Mouse (Mus musculus) ES-Bruce4 (cell line): ENCODE results near the gene Ccdc62. TPM values are rescaled to one million over a fixed set of nuclear protein-coding genes. Genes with fewer than 3 reads are reported as not detected.

Experiments used
- H3K27ac ChIP-seq: 2 replicates; pipeline ENCODE4 v1.5.1; 2012; ENCODE audit warnings: low read length, inconsistent platforms; ENCODE audit not compliant: insufficient read depth
- H3K27me3 ChIP-seq: 2 replicates; pipeline ENCODE4 v1.6.1; 2012; ENCODE audit warnings: mild to moderate bottlenecking, low read length, inconsistent platforms; ENCODE audit not compliant: control insufficient read depth, poor library complexity, insufficient read depth, severe bottlenecking
- H3K36me3 ChIP-seq: 2 replicates; pipeline ENCODE4 v1.6.1; 2012; ENCODE audit warnings: inconsistent platforms, mild to moderate bottlenecking, low read length, moderate library complexity; ENCODE audit not compliant: control insufficient read depth, poor library complexity, insufficient read depth, severe bottlenecking
- H3K4me1 ChIP-seq: one replicate; pipeline ENCODE4 v1.8.1; 2011; ENCODE audit warnings: low read length; ENCODE audit not compliant: control insufficient read depth, insufficient read depth
- H3K4me3 ChIP-seq: 2 replicates; pipeline ENCODE4 v1.5.1; 2011; ENCODE audit warnings: low read depth, mild to moderate bottlenecking, low read length
- H3K9ac ChIP-seq: 2 replicates; pipeline ENCODE4 v1.6.1; 2012; ENCODE audit warnings: low read depth, mild to moderate bottlenecking, inconsistent platforms; ENCODE audit not compliant: poor library complexity, severe bottlenecking
- H3K9me3 ChIP-seq: replicated peaks from 2 replicates; pipeline ENCODE4 v1.6.1; 2012; ENCODE audit warnings: mild to moderate bottlenecking, low read length, inconsistent platforms; ENCODE audit not compliant: control insufficient read depth, poor library complexity, insufficient read depth, severe bottlenecking
- CTCF ChIP-seq: IDR thresholded peaks from one replicate; pipeline ENCODE4 v1.8.1; 2011; ENCODE audit warnings: low read depth, low read length
- EP300 ChIP-seq: IDR thresholded peaks from 2 replicates; pipeline ENCODE4 v1.6.1; 2011; ENCODE audit warnings: low read depth, low read length; ENCODE audit not compliant: insufficient read depth
- POLR2A ChIP-seq: IDR thresholded peaks from one replicate; pipeline ENCODE4 v1.8.1; 2011; ENCODE audit warnings: low read length; ENCODE audit not compliant: insufficient read depth
- polyA plus RNA-seq: library from polyadenylated mRNA; stranded (reverse); fragments of >200 nt; gene quantifications from 2 replicates; pipeline ENCODE4 v1.2.4, GENCODE M21; 2011; ENCODE audit warnings: low read depth; ENCODE audit not compliant: missing spikeins, insufficient read depth, insufficient read length

The Ccdc62 gene
- polyA plus RNA-seq, 1 experiment = 5.4 TPM

DNA sequence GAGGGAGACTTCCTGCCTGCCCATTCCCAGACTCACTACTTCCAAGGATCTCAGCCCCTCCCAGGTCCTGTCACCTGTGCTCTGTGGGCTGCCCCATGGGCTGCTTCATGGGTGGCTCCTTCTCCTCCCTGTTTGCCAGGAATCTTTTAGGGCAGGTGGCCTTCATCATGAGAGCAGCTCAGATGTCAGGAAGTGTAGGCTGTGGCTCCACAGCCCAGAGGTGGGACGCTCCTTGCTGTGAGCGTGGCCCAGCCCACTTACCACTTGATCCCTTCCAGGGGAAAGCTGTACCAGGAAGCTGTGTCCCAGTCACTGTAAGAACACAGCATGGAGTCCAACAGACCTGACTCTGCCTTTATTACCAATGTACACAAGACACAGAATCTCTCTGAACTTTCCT lies 56.4 kb downstream of the Ccdc62 start:
- no peak for TF ChIP-seq POLR2A
- TF ChIP-seq EP300 = no peak
- TF ChIP-seq CTCF = no peak
- H3K4me3 ChIP-seq = no peak overlapping the region
- H3K4me1 ChIP-seq = no peaks in the 10 kb centered on the region
- no peaks in the 10 kb centered on the region for H3K9me3 ChIP-seq
- no peak overlapping the region for H3K27ac ChIP-seq
- H3K36me3 ChIP-seq = no peaks in the 10 kb centered on the region
- no peak overlapping the region for H3K9ac ChIP-seq
- H3K27me3 ChIP-seq = no peaks in the 10 kb centered on the region

DNA sequence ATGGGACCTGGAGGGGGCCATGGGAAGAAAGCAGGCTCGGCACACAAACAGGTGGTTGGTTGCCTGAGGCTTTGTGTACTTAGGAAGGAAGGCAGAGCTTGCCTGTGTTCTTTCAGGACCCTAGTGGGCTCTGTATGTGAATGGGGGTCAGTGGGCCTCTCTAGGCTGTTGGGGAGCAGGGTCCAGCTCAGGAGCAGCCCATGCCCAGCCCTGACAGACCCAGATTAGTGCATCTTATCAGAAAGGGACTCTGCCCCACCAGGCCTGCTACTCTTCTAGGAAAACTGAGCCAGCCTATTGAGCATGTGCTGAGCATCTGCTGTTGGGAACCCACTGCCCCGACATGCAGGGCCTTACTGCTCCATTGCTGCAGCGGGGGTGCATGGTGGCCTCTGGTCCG lies 57.0 kb downstream of the Ccdc62 start:
- H3K9ac ChIP-seq = no peak overlapping the region
- H3K27ac ChIP-seq = no peak overlapping the region
- H3K27me3 ChIP-seq = no peaks in the 10 kb centered on the region
- no peaks in the 10 kb centered on the region for H3K36me3 ChIP-seq
- H3K4me1 ChIP-seq = no peaks in the 10 kb centered on the region
- TF ChIP-seq POLR2A (no peak), EP300 (no peak), CTCF (no peak)
- H3K4me3 ChIP-seq = no peak overlapping the region
- no peaks in the 10 kb centered on the region for H3K9me3 ChIP-seq

DNA sequence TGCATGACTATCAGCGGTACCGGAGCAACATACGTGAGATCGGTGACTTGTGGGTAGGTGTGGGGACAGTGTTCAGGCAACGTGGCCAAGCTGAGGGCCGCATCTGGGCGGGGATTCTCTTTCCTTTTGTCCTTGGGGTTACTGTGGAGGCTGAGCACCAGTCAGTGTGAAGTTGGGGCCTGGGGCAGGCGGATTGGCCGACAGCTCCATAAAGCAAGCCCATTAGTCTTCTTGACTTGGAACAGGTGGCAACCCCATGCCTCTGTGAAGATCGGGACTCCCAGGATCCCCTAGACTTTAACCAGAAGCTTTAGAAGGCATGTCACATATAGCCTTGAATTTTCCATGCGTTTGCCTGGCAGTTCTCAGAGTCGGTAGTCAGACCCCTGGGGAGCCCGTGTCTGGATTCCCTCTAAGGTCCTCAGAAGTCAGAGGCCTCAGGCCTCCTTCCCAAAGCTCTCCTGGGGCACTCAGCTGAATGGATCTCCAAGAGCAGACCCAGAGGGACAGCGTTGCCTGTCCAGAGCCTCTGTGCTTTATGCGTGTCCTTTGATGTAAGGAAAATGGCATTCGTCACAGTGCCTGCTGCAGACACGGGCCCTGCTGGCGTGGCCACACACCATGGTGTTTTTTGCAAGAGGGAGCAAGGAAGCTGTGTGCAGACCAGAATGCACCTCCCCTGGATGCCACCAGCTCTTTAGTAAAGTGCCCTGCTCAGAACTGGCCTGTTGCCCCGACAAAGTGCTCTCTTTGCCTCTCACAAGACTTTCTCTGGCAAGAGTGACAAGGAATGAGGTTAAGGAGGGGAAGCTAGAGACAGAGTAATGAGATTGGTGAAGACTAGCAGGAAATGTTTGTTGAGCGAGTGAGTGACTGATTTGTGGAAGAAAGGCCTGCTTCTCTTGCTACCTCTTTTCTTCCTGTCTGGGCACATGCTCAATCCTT lies 59.7 kb downstream of the Ccdc62 start:
- H3K9me3 ChIP-seq = no peaks in the 10 kb centered on the region
- no peaks in the 10 kb centered on the region for H3K36me3 ChIP-seq
- H3K4me1 ChIP-seq = no peaks in the 10 kb centered on the region
- TF ChIP-seq POLR2A = no peak
- TF ChIP-seq CTCF = no peak
- no peak for TF ChIP-seq EP300
- H3K4me3 ChIP-seq = no peak overlapping the region
- H3K9ac ChIP-seq = no peak overlapping the region
- H3K27ac ChIP-seq = no peak overlapping the region
- H3K27me3 ChIP-seq = no peaks in the 10 kb centered on the region

DNA sequence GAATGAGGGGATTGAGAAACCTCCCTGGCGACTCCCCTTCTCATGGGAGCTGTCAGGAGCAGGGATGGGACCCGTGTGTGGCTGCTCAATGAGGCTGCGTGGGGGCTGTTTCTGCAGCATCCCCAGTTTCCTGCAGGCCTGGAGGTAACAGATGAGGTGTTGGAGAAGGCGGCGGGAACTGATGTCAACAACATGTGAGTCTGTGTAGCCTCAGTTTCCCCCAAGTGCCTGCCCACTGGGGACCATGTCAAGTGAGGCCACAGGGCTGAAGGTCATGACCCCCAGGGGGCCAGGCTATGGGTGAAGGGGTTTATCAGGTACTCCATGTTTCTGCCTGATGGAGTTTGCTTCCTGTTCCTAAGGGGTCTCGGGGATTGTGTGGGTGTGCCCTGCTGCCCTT lies 60.8 kb downstream of the Ccdc62 start:
- no peak overlapping the region for H3K4me3 ChIP-seq
- H3K9me3 ChIP-seq = no peaks in the 10 kb centered on the region
- H3K9ac ChIP-seq = no peak overlapping the region
- H3K36me3 ChIP-seq = no peaks in the 10 kb centered on the region
- H3K27me3 ChIP-seq = no peaks in the 10 kb centered on the region
- no peaks in the 10 kb centered on the region for H3K4me1 ChIP-seq
- H3K27ac ChIP-seq = no peak overlapping the region
- TF ChIP-seq EP300 = no peak
- no peak for TF ChIP-seq CTCF
- no peak for TF ChIP-seq POLR2A

DNA sequence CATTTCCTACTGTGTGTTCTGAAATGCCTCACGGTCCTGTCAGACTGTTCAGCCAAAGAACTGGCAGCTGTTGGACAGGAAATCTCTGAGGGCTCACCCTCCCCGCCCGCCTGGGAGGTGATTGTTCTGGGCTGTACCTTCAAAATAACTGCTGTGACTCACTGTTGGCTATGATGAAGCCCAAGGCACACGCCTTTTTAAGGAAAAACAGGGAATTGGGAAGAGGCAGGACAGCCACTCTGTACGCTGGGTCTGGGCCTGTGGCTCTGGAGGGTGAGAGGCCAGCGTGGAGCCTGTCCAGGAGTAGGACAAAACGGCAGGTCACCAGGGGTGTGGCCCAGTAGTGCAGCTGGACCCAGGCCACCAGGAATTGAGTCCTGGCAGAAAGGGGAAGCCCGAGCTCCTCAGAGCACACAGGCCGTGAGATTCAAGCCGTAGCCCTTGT lies 61.7 kb downstream of the Ccdc62 start:
- no peaks in the 10 kb centered on the region for H3K36me3 ChIP-seq
- H3K9me3 ChIP-seq = no peaks in the 10 kb centered on the region
- no peaks in the 10 kb centered on the region for H3K4me1 ChIP-seq
- no peak overlapping the region for H3K27ac ChIP-seq
- no peak overlapping the region for H3K9ac ChIP-seq
- H3K4me3 ChIP-seq = no peak overlapping the region
- TF ChIP-seq POLR2A (no peak), CTCF (no peak), EP300 (no peak)
- H3K27me3 ChIP-seq = no peaks in the 10 kb centered on the region

DNA sequence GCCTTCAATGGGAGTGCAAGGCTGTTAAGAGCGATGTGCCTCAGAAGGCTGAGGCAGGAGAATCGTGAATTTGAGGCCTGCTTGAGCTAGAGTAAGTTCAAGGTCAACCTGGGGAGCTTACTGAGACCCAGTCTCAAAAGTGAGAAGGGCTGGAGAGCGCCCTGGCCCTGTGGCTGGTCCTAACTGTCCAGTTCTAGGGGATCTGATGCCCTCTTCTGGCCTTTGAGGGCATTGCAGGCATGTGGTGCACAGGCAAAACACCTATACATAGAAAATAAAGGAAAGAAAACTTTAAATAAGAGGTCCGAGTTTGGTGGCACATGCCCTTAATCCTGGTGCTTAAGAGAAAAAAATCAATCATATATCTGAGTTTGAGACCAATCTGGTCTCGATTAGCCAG lies 62.3 kb downstream of the Ccdc62 start:
- Histone ChIP-seq H3K4me3 (no peak overlapping the region), H3K36me3 (no peaks in the 10 kb centered on the region), H3K9me3 (no peaks in the 10 kb centered on the region), H3K4me1 (no peaks in the 10 kb centered on the region), H3K9ac (no peak overlapping the region), H3K27ac (no peak overlapping the region), H3K27me3 (no peaks in the 10 kb centered on the region)
- TF ChIP-seq EP300 (no peak), POLR2A (no peak), CTCF (peak; percentile 89)
